Comparison of ENCODE assay signal across 22 mouse cellular contexts in the genomic region with DNA sequence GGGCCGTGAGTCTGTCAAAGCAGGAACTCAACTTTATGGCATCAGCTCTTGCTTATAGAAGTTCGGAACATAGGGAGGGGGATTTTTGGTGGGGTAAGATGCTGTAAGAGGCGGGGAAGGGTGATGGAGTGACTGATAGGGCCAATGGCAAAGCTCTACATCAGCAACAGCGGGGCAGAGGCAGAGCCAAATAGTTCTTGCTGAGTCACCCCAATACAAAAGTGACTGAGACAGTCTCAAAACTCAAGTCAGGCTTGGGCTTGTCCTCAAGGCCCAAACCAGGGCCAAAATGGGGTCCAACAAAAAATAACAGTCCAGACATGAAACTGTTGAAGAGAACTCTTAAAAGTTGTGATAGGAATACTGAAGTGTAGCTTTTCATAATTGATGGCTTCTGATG. TPM values are rescaled to one million over a fixed set of nuclear protein-coding genes. Genes with fewer than 3 reads are reported as not detected.
"Had no signal": no experiment of that assay in that cellular context is flagged by ENCODE, and none has a peak within 500 bp of the region (broad histone marks: within the 10 kb centered on the region; RNA-seq: fewer than 3 reads in every experiment).

No protein-coding gene starts in this region.

- H3K27me3 ChIP-seq: kidney, embryonic 15.5 days; limb, embryonic 12.5 days; limb, embryonic 15.5 days; liver, embryonic 13.5 days; midbrain, embryonic 12.5 days; midbrain, embryonic 15.5 days; neural tube, embryonic 12.5 days; neural tube, embryonic 15.5 days; stomach, embryonic 15.5 days had no signal

- H3K36me3 ChIP-seq: liver, embryonic 13.5 days; midbrain, embryonic 15.5 days; neural tube, embryonic 12.5 days; neural tube, embryonic 15.5 days had no signal

- H3K9me3 ChIP-seq: kidney, embryonic 15.5 days; limb, embryonic 12.5 days; limb, embryonic 15.5 days; liver, embryonic 13.5 days; midbrain, embryonic 12.5 days; midbrain, embryonic 15.5 days; neural tube, embryonic 12.5 days; neural tube, embryonic 15.5 days; stomach, embryonic 15.5 days had no signal

- H3K27ac ChIP-seq: kidney, embryonic 15.5 days; left cerebral cortex, adult 2 months; limb, embryonic 15.5 days; liver, embryonic 13.5 days; midbrain, embryonic 12.5 days; midbrain, embryonic 15.5 days; neural tube, embryonic 12.5 days; neural tube, embryonic 15.5 days; stomach, embryonic 15.5 days had no signal

- DNase-seq: kidney, postnatal 10 days; kidney, postnatal 36 days; layer of hippocampus, postnatal 36 days; left cerebral cortex, postnatal 4 days; liver, embryonic 13.5 days; lung, adult 2 months; lung, postnatal 14 days; lung, postnatal 4 days; right cerebral cortex, adult 18-20 months; right cerebral cortex, postnatal 25 days; spleen, adult 18-20 months; thymus, postnatal 36 days had no signal

- H3K9ac ChIP-seq: kidney, embryonic 15.5 days; limb, embryonic 12.5 days; limb, embryonic 15.5 days; liver, embryonic 13.5 days; midbrain, embryonic 12.5 days; midbrain, embryonic 15.5 days; neural tube, embryonic 12.5 days; neural tube, embryonic 15.5 days; stomach, embryonic 15.5 days had no signal

- H3K4me2 ChIP-seq: kidney, embryonic 15.5 days; limb, embryonic 12.5 days; limb, embryonic 15.5 days; liver, embryonic 13.5 days; midbrain, embryonic 12.5 days; midbrain, embryonic 15.5 days; neural tube, embryonic 12.5 days; neural tube, embryonic 15.5 days; stomach, embryonic 15.5 days had no signal

- H3K4me3 ChIP-seq: kidney, embryonic 15.5 days; left cerebral cortex, adult 2 months; limb, embryonic 12.5 days; limb, embryonic 15.5 days; liver, embryonic 13.5 days; midbrain, embryonic 12.5 days; midbrain, embryonic 15.5 days; neural tube, embryonic 12.5 days; neural tube, embryonic 15.5 days; stomach, embryonic 15.5 days had no signal

RNA-seq across cellular contexts. Expression of a gene that starts 40.2 kb away (rescaled TPM):
- total RNA-seq: megakaryocyte progenitor cell, adult 5-6 weeks had no signal
